Mouse (Mus musculus): ENCODE results near the gene Kdm4b. TPM values are rescaled to one million over a fixed set of nuclear protein-coding genes. Genes with fewer than 3 reads are reported as not detected.

Gene Kdm4b
- polyA plus RNA-seq, 1 experiment, result 11.5 TPM

- Histone ChIP-seq H3K9me3 (replicated peaks; ENCODE audit: control insufficient read depth, insufficient read depth, low read length, poor library complexity, severe bottlenecking) (no peaks in the 10 kb centered on the region), H3K9ac (ENCODE audit: low read depth, poor library complexity, severe bottlenecking) (no peak overlapping the region), H3K4me1 (ENCODE audit: control insufficient read depth, insufficient read depth, low read length) (no peaks in the 10 kb centered on the region), H3K36me3 (ENCODE audit: control insufficient read depth, insufficient read depth, low read length, poor library complexity, severe bottlenecking) (no peaks in the 10 kb centered on the region), H3K4me3 (ENCODE audit: low read depth, low read length) (no peak overlapping the region), H3K27me3 (ENCODE audit: control insufficient read depth, insufficient read depth, low read length, poor library complexity, severe bottlenecking) (no peaks in the 10 kb centered on the region), H3K27ac (ENCODE audit: insufficient read depth, low read length) (no peak overlapping the region)
- TF ChIP-seq EP300 (IDR thresholded peaks at IDR 0.05; ENCODE audit: insufficient read depth, low read depth, low read length) (no peak), CTCF (IDR thresholded peaks at IDR 0.05; ENCODE audit: low read depth, low read length) (no peak)
Observed at GRCm38 (mm10) chr17:56414785-56415184, 88.9 kb downstream of the Kdm4b start.

DNA sequence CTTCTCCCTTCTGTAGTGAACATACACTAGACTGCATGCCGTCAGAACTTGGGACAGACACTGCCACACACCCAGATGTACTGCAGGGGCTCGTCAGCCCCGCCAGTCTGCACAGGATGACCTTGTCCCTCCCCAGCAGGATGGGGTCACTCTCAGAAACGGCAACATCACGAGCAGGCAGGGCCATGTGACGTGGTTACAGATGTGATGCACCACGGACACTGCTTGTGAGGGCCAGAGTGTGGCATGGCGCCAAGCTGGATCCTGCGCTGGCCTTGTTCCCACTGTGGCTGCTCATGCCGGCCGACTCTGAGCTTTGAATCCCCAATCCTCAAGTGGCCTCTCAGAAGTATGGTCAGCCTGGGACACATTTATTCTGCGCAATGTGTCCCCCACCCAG lies 92.4 kb downstream of the Kdm4b start:
- H3K4me1 ChIP-seq (ENCODE audit: control insufficient read depth, insufficient read depth, low read length), result no peaks in the 10 kb centered on the region
- no peak for TF ChIP-seq CTCF (IDR thresholded peaks at IDR 0.05; ENCODE audit: low read depth, low read length)
- no peak for TF ChIP-seq EP300 (IDR thresholded peaks at IDR 0.05; ENCODE audit: insufficient read depth, low read depth, low read length)
- no peak for TF ChIP-seq POLR2A (IDR thresholded peaks at IDR 0.05; ENCODE audit: insufficient read depth, low read length)
- no peak overlapping the region for H3K4me3 ChIP-seq (ENCODE audit: low read depth, low read length)
- H3K36me3 ChIP-seq (ENCODE audit: control insufficient read depth, insufficient read depth, low read length, poor library complexity, severe bottlenecking), result 0 out of 2 replicates have a peak, but pooled peaks cover 3% of the 10 kb centered on the region
- H3K27me3 ChIP-seq (ENCODE audit: control insufficient read depth, insufficient read depth, low read length, poor library complexity, severe bottlenecking), result no peaks in the 10 kb centered on the region
- no peak overlapping the region for H3K27ac ChIP-seq (ENCODE audit: insufficient read depth, low read length)
- no peaks in the 10 kb centered on the region for H3K9me3 ChIP-seq (replicated peaks; ENCODE audit: control insufficient read depth, insufficient read depth, low read length, poor library complexity, severe bottlenecking)
- H3K9ac ChIP-seq (ENCODE audit: low read depth, poor library complexity, severe bottlenecking), result no peak overlapping the region

DNA sequence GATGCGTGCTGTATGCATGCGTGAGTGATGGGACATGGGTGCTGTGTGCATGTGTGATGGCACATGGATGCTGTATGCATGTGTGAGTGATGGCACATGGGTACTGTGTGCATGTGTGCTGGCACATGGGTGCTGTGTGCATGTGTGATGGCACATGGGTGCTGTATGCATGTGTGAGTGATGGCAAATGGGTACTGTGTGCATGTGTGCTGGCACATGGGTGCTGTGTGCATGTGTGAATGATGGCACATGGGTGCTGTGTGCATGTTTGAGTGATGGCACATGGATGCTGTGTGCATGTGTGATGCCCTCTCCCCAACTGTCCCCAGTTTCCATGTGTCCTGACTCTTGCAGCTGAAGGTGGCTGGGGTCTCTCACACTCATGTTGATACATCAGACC lies 94.2 kb downstream of the Kdm4b start:
- H3K36me3 ChIP-seq (ENCODE audit: control insufficient read depth, insufficient read depth, low read length, poor library complexity, severe bottlenecking), result 0 out of 2 replicates have a peak, but pooled peaks cover 3% of the 10 kb centered on the region
- TF ChIP-seq EP300 (IDR thresholded peaks at IDR 0.05; ENCODE audit: insufficient read depth, low read depth, low read length) (no peak), CTCF (IDR thresholded peaks at IDR 0.05; ENCODE audit: low read depth, low read length) (no peak), POLR2A (IDR thresholded peaks at IDR 0.05; ENCODE audit: insufficient read depth, low read length) (no peak)
- H3K27me3 ChIP-seq (ENCODE audit: control insufficient read depth, insufficient read depth, low read length, poor library complexity, severe bottlenecking), result no peaks in the 10 kb centered on the region
- no peak overlapping the region for H3K27ac ChIP-seq (ENCODE audit: insufficient read depth, low read length)
- no peaks in the 10 kb centered on the region for H3K4me1 ChIP-seq (ENCODE audit: control insufficient read depth, insufficient read depth, low read length)
- H3K9me3 ChIP-seq (replicated peaks; ENCODE audit: control insufficient read depth, insufficient read depth, low read length, poor library complexity, severe bottlenecking), result no peaks in the 10 kb centered on the region
- no peak overlapping the region for H3K9ac ChIP-seq (ENCODE audit: low read depth, poor library complexity, severe bottlenecking)
- no peak overlapping the region for H3K4me3 ChIP-seq (ENCODE audit: low read depth, low read length)

- Histone ChIP-seq H3K27me3 (ENCODE audit: control insufficient read depth, insufficient read depth, low read length, poor library complexity, severe bottlenecking) (no peaks in the 10 kb centered on the region), H3K9me3 (replicated peaks; ENCODE audit: control insufficient read depth, insufficient read depth, low read length, poor library complexity, severe bottlenecking) (no peaks in the 10 kb centered on the region), H3K4me1 (ENCODE audit: control insufficient read depth, insufficient read depth, low read length) (peaks cover 3% of the 10 kb centered on the region), H3K9ac (ENCODE audit: low read depth, poor library complexity, severe bottlenecking) (peak overlapping the region; percentile 69), H3K36me3 (ENCODE audit: control insufficient read depth, insufficient read depth, low read length, poor library complexity, severe bottlenecking) (0 out of 2 replicates have a peak, but pooled peaks cover 3% of the 10 kb centered on the region), H3K27ac (ENCODE audit: insufficient read depth, low read length) (no peak overlapping the region), H3K4me3 (ENCODE audit: low read depth, low read length) (peak overlapping the region; percentile 70)
- no peak for TF ChIP-seq EP300 (IDR thresholded peaks at IDR 0.05; ENCODE audit: insufficient read depth, low read depth, low read length)
- no peak for TF ChIP-seq POLR2A (IDR thresholded peaks at IDR 0.05; ENCODE audit: insufficient read depth, low read length)
- TF ChIP-seq CTCF (IDR thresholded peaks at IDR 0.05; ENCODE audit: low read depth, low read length), result no peak
Observed at GRCm38 (mm10) chr17:56424726-56425583, 99.1 kb downstream of the Kdm4b start.

GRCm38 (mm10) chr17:56425584-56425914 lies 99.7 kb downstream of the Kdm4b start:
- 0 out of 2 replicates have a peak, but pooled peaks cover 3% of the 10 kb centered on the region for H3K36me3 ChIP-seq (ENCODE audit: control insufficient read depth, insufficient read depth, low read length, poor library complexity, severe bottlenecking)

DNA sequence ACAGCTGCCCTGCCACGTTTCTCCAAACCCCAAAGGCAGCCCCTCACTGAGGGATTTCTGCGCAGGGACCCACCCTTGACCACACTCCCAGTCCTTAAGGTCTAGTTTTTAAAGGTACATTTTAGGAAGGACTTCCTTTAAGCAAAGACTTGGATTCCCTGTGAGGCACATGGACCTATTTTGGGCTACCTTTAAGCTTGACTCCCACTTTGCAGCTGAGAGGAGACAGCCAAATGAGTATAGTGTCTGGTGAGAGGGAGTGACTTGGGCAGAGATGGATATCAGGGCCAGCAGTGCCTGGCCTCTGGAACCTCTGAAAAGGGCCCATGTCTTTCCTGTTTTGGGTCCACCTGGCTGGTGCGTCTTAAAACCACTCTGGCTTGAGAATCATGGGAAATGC lies 100.1 kb downstream of the Kdm4b start:
- peak overlapping the region; percentile 70 for H3K4me3 ChIP-seq (ENCODE audit: low read depth, low read length)
- H3K9me3 ChIP-seq (replicated peaks; ENCODE audit: control insufficient read depth, insufficient read depth, low read length, poor library complexity, severe bottlenecking), result no peaks in the 10 kb centered on the region
- no peaks in the 10 kb centered on the region for H3K27me3 ChIP-seq (ENCODE audit: control insufficient read depth, insufficient read depth, low read length, poor library complexity, severe bottlenecking)
- no peak overlapping the region for H3K27ac ChIP-seq (ENCODE audit: insufficient read depth, low read length)
- no peaks in the 10 kb centered on the region for H3K36me3 ChIP-seq (ENCODE audit: control insufficient read depth, insufficient read depth, low read length, poor library complexity, severe bottlenecking)
- H3K4me1 ChIP-seq (ENCODE audit: control insufficient read depth, insufficient read depth, low read length), result peaks cover 3% of the 10 kb centered on the region
- TF ChIP-seq EP300 (IDR thresholded peaks at IDR 0.05; ENCODE audit: insufficient read depth, low read depth, low read length), result no peak
- TF ChIP-seq POLR2A (IDR thresholded peaks at IDR 0.05; ENCODE audit: insufficient read depth, low read length), result no peak
- TF ChIP-seq CTCF (IDR thresholded peaks at IDR 0.05; ENCODE audit: low read depth, low read length), result no peak
- peak overlapping the region; percentile 69 for H3K9ac ChIP-seq (ENCODE audit: low read depth, poor library complexity, severe bottlenecking)

More at GRCm38 (mm10) chr17:56425584-56425914, 99.7 kb downstream of the Kdm4b start:
- TF ChIP-seq POLR2A (IDR thresholded peaks at IDR 0.05; ENCODE audit: insufficient read depth, low read length) (no peak), CTCF (IDR thresholded peaks at IDR 0.05; ENCODE audit: low read depth, low read length) (peak; percentile 46)
- H3K4me3 ChIP-seq (ENCODE audit: low read depth, low read length), result peak overlapping the region; percentile 70
- peak overlapping the region; percentile 69 for H3K9ac ChIP-seq (ENCODE audit: low read depth, poor library complexity, severe bottlenecking)
- no peak overlapping the region for H3K27ac ChIP-seq (ENCODE audit: insufficient read depth, low read length)
- H3K27me3 ChIP-seq (ENCODE audit: control insufficient read depth, insufficient read depth, low read length, poor library complexity, severe bottlenecking), result no peaks in the 10 kb centered on the region
- H3K4me1 ChIP-seq (ENCODE audit: control insufficient read depth, insufficient read depth, low read length), result peaks cover 3% of the 10 kb centered on the region
- H3K9me3 ChIP-seq (replicated peaks; ENCODE audit: control insufficient read depth, insufficient read depth, low read length, poor library complexity, severe bottlenecking), result no peaks in the 10 kb centered on the region

Data from ES-Bruce4 (cell line).